8 mouse cellular contexts compared by ENCODE assay signal in the genomic region with DNA sequence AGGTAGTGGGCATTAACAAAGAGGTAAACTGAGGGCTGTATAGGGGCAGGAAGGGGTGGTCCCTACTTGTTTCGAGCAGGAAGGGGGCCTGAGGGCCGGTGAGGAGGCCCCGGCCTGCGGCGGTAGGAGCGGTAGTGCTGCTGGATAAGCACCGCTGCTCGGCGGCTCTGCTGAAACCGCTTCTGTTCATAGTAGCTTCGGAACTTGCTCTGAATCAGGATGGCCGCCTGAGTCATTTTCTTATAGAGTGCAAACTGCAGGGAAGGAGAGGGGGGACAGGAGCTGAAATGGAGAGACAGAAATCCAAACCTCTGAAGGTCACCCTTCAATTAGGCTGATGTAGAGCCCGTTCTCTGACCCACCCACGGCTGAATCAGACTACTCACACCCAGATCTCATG. TPM values are rescaled to one million over a fixed set of nuclear protein-coding genes. Genes with fewer than 3 reads are reported as not detected.
DNase-seq lines count a peak whose midpoint lies in the region; ATAC-seq and TF ChIP-seq lines count a peak whose summit lies in the region.

No protein-coding gene starts in this region.

- no peak for TF ChIP-seq CTCF in cortical plate, adult 2 months (IDR thresholded peaks at IDR 0.05; ENCODE audit: extremely low read depth, insufficient read depth, low read length)

- no peak for TF ChIP-seq POLR2A in cortical plate, adult 2 months (IDR thresholded peaks at IDR 0.05; ENCODE audit: extremely low read depth, insufficient read depth, low read length)

- whole genome bisulfite sequencing in liver, embryonic 11.5 days, result 56% methylated on average over 14 of the region's 14 CpGs
- WGBS in hindbrain, embryonic 15.5 days, result 38% methylated on average over 14 of the region's 14 CpGs
- WGBS in midbrain, embryonic 11.5 days, result 47% methylated on average over 14 of the region's 14 CpGs

- no peak for ATAC-seq in liver, embryonic 11.5 days (replicated peaks; ENCODE audit: low FRiP score)
- ATAC-seq in hindbrain, embryonic 15.5 days (ENCODE audit: low FRiP score, low read depth), result no peak
- ATAC-seq in midbrain, embryonic 11.5 days (ENCODE audit: low FRiP score), result no peak

- peak overlapping the region; percentile 83 for H3K4me2 ChIP-seq in liver, embryonic 11.5 days
- H3K4me2 ChIP-seq in hindbrain, embryonic 15.5 days, result peak overlapping the region; percentile 83
- peak overlapping the region; percentile 97 for H3K4me2 ChIP-seq in midbrain, embryonic 11.5 days

- H3K4me1 ChIP-seq in liver, embryonic 11.5 days (replicated peaks; ENCODE audit: control insufficient read depth, insufficient read depth, low read length), result peaks cover 22% of the 10 kb centered on the region
- H3K4me1 ChIP-seq in cortical plate, adult 2 months (ENCODE audit: control insufficient read depth, insufficient read depth, low read length), result no peaks in the 10 kb centered on the region
- peaks cover 32% of the 10 kb centered on the region for H3K4me1 ChIP-seq in hindbrain, embryonic 15.5 days (replicated peaks)
- H3K4me1 ChIP-seq in midbrain, embryonic 11.5 days (ENCODE audit: control insufficient read depth, insufficient read depth, low read length), result peaks cover 19% of the 10 kb centered on the region

- H3K36me3 ChIP-seq in liver, embryonic 11.5 days (ENCODE audit: control insufficient read depth, insufficient read depth, low read length), result peaks cover 7% of the 10 kb centered on the region
- H3K36me3 ChIP-seq in hindbrain, embryonic 15.5 days, result peaks cover 17% of the 10 kb centered on the region
- 0 out of 2 replicates have a peak, but pooled peaks cover 3% of the 10 kb centered on the region for H3K36me3 ChIP-seq in midbrain, embryonic 11.5 days (ENCODE audit: control insufficient read depth, insufficient read depth, low read length)

- no peak for DNase-seq in liver, embryonic 11.5 days (ENCODE audit: low spot score)
- DNase-seq in liver (no peak), MN1 (ENCODE audit: low spot score) (no peak)
- DNase-seq in midbrain, embryonic 11.5 days (ENCODE audit: low spot score, missing footprints), result no peak
- no peak for DNase-seq in ovary, adult 18-20 months (ENCODE audit: low spot score)
- no peak for DNase-seq in lung, postnatal 10 days

- peak overlapping the region; percentile 77 for H3K9ac ChIP-seq in liver, embryonic 11.5 days (ENCODE audit: low read depth, low read length)
- peak overlapping the region; percentile 64 for H3K9ac ChIP-seq in hindbrain, embryonic 15.5 days
- peak overlapping the region; percentile 87 for H3K9ac ChIP-seq in midbrain, embryonic 11.5 days (ENCODE audit: low read length)

- H3K27me3 ChIP-seq in liver, embryonic 11.5 days (replicated peaks; ENCODE audit: control insufficient read depth, insufficient read depth, low read length), result no peaks in the 10 kb centered on the region
- no peaks in the 10 kb centered on the region for H3K27me3 ChIP-seq in hindbrain, embryonic 15.5 days
- H3K27me3 ChIP-seq in midbrain, embryonic 11.5 days (ENCODE audit: control insufficient read depth, insufficient read depth, low read length), result no peaks in the 10 kb centered on the region

- H3K4me3 ChIP-seq in liver, embryonic 11.5 days (ENCODE audit: low read depth, low read length), result peak overlapping the region; percentile 66
- H3K4me3 ChIP-seq in cortical plate, adult 2 months (ENCODE audit: insufficient read depth, low read length), result 0 out of 2 replicates have a peak overlapping the region, but pooled peaks have one; percentile 42
- H3K4me3 ChIP-seq in hindbrain, embryonic 15.5 days, result peak overlapping the region; percentile 57
- H3K4me3 ChIP-seq in midbrain, embryonic 11.5 days (ENCODE audit: low read depth, low read length), result peak overlapping the region; percentile 58

- peak overlapping the region; percentile 89 for H3K27ac ChIP-seq in liver, embryonic 11.5 days (ENCODE audit: low read depth, low read length)
- 0 out of 2 replicates have a peak overlapping the region, but pooled peaks have one; percentile 83 for H3K27ac ChIP-seq in cortical plate, adult 2 months (ENCODE audit: insufficient read depth, low read length)
- H3K27ac ChIP-seq in hindbrain, embryonic 15.5 days (replicated peaks), result peak overlapping the region; percentile 99
- peak overlapping the region; percentile 94 for H3K27ac ChIP-seq in midbrain, embryonic 11.5 days (ENCODE audit: low read depth, low read length)

- no peaks in the 10 kb centered on the region for H3K9me3 ChIP-seq in liver, embryonic 11.5 days (ENCODE audit: control insufficient read depth, low read length)
- no peaks in the 10 kb centered on the region for H3K9me3 ChIP-seq in hindbrain, embryonic 15.5 days
- no peaks in the 10 kb centered on the region for H3K9me3 ChIP-seq in midbrain, embryonic 11.5 days (ENCODE audit: control insufficient read depth, low read length)

RNA-seq across cellular contexts. Expression of a gene that starts 1.3 kb away (rescaled TPM):
- 132 and 146 TPM in 2 replicates for polyA plus RNA-seq in liver, embryonic 11.5 days (2014; fragmentation: Nextera tagmentation; extraction: Ambion mirVana)
- polyA plus RNA-seq in cortical plate, adult 2 months (2012; rRNA removed), result 74.5 and 81.9 TPM in 2 replicates
- 152 and 164 TPM in 2 replicates for polyA plus RNA-seq in hindbrain, embryonic 15.5 days (2015; fragmentation: Nextera tagmentation; extraction: Ambion mirVana)
- 138 and 139 TPM in 2 replicates for polyA plus RNA-seq in midbrain, embryonic 11.5 days (2014; fragmentation: Nextera tagmentation; extraction: Ambion mirVana)

RNA-seq across cellular contexts. Expression of a gene that starts 13.5 kb away (rescaled TPM):
- polyA plus RNA-seq in liver, embryonic 11.5 days (2014; fragmentation: Nextera tagmentation; extraction: Ambion mirVana), result 19.8 and 20.1 TPM in 2 replicates
- 26.4 and 26.6 TPM in 2 replicates for polyA plus RNA-seq in cortical plate, adult 2 months (2012; rRNA removed)
- 6.7 and 8.7 TPM in 2 replicates for polyA plus RNA-seq in hindbrain, embryonic 15.5 days (2015; fragmentation: Nextera tagmentation; extraction: Ambion mirVana)
- polyA plus RNA-seq in midbrain, embryonic 11.5 days (2014; fragmentation: Nextera tagmentation; extraction: Ambion mirVana), result 13.8 and 14.3 TPM in 2 replicates

RNA-seq across cellular contexts. Expression of a gene that starts 16.0 kb away (rescaled TPM):
- 2,285 and 2,367 TPM in 2 replicates for polyA plus RNA-seq in liver, embryonic 11.5 days (2014; fragmentation: Nextera tagmentation; extraction: Ambion mirVana)
- polyA plus RNA-seq in cortical plate, adult 2 months (2012; rRNA removed), result 270 and 277 TPM in 2 replicates
- 722 and 792 TPM in 2 replicates for polyA plus RNA-seq in hindbrain, embryonic 15.5 days (2015; fragmentation: Nextera tagmentation; extraction: Ambion mirVana)
- polyA plus RNA-seq in midbrain, embryonic 11.5 days (2014; fragmentation: Nextera tagmentation; extraction: Ambion mirVana), result 1,303 and 1,326 TPM in 2 replicates

RNA-seq across cellular contexts. Expression of a gene that starts 17.4 kb away (rescaled TPM):
- 10.4 and 13.1 TPM in 2 replicates for polyA plus RNA-seq in liver, embryonic 11.5 days (2014; fragmentation: Nextera tagmentation; extraction: Ambion mirVana)
- polyA plus RNA-seq in cortical plate, adult 2 months (2012; rRNA removed), result 126 and 138 TPM in 2 replicates
- 23.4 and 27.5 TPM in 2 replicates for polyA plus RNA-seq in hindbrain, embryonic 15.5 days (2015; fragmentation: Nextera tagmentation; extraction: Ambion mirVana)
- 6.6 and 6.7 TPM in 2 replicates for polyA plus RNA-seq in midbrain, embryonic 11.5 days (2014; fragmentation: Nextera tagmentation; extraction: Ambion mirVana)

RNA-seq across cellular contexts. Expression of a gene that starts 23.2 kb away (rescaled TPM):
- 115 and 126 TPM in 2 replicates for polyA plus RNA-seq in liver, embryonic 11.5 days (2014; fragmentation: Nextera tagmentation; extraction: Ambion mirVana)
- 139 and 143 TPM in 2 replicates for polyA plus RNA-seq in cortical plate, adult 2 months (2012; rRNA removed)
- 167 and 176 TPM in 2 replicates for polyA plus RNA-seq in hindbrain, embryonic 15.5 days (2015; fragmentation: Nextera tagmentation; extraction: Ambion mirVana)
- 134 and 142 TPM in 2 replicates for polyA plus RNA-seq in midbrain, embryonic 11.5 days (2014; fragmentation: Nextera tagmentation; extraction: Ambion mirVana)
